Mouse (Mus musculus) cerebellum, adult 9-10 months (tissue): ENCODE measurements around the gene Plekha5.
A peak's percentile ranks its signal among the peaks of the same experiment; 100 is the strongest.
"Not testable (repeated sequence)": the region's sequence is repeated elsewhere in the genome, so short reads cannot be mapped to it uniquely, and the experiment has no call there.

Experiments used
- DNase-seq: peaks from one replicate; pipeline ENCODE4 v3.0.0; 2022

The Plekha5 gene

DNA sequence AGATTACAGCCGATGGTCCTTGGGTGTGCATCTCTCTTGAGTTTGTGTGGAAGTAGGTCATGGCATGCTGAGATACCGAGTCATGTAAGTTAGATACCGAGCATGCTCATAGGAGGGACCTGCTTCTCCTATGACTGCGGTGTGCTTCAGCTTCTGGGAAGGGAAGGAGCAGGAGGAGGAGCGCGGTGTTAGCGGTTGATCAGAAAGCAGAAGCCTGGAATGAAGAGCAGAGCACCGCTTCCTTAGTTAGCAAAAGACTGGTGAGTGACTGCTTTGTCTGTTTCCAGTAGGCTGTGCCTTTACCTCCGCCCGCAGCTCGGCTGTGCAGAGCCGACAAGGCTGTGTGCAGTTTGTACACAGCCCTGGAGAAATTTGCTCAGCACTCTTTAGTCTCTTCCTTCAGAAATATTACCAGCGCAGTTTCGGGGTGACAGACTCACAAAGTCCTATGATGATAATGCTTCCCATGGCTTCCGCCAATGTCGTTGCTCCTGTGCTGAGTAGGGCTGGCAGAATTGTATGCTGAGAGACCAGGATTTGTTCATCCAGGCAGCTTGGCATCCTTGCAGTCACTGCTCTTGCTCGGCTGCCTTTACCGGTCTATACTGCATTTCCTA lies 67.2 kb downstream of the Plekha5 start:
- peak; percentile 84 for DNase-seq

DNA sequence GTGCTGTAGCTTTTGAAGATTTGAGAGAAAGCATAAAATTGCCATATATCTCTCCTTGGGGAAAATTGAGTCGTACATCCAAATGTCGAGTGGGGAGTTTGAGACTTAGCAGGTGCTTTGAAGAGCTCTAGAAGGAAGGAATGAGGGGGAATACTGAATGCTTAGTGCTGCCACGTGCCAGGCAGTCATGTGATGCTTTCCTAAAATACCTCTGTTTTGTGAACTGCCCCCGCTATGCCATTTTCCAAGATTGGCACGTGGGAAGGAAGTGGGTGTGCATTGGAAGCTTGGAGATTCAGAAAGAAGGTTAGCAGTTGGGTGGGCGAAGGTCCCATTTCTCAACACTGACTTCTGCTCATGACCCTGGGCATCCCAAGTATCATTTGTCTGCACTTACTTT lies 68.2 kb downstream of the Plekha5 start:
- DNase-seq = peak; percentile 67

DNA sequence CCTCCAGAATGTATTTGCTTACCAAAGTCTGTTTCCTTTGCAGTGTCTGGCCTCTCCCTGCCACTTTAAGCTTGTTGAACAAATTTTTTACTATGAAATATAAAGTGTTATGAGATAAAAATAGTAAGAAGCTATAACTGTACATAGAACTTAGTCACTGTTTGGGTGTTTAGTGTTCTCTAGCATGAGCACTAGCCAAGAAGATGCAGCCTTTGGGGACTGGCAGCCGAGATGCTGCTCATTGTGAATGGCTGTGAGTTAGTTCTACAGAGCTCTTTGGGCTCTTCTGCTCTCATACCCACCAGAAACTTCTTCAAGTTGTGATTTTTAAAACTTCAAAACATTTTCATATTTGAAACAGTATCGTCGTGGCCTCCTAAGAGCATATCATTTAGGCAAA lies 74.2 kb downstream of the Plekha5 start:
- DNase-seq = no peak

DNA sequence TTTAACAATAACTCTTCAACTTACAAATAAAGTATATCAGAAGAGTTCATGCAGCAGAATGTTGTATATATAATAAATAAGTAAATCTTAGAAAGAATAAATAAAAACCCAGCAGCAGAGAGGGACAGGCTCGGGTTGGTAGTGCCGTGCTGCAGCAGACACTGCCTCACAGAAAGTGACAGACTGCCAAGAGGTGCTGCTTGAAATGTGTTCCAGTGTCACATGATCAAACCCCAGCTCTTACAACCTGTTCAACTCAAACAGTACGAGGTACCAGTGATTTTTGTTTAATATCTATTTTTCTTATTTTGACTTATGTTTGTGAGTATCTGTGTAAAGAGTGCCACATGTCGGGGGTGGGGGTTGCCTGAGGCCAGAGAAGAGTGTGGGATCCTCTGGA lies 75.1 kb downstream of the Plekha5 start:
- DNase-seq = peak; percentile 75

DNA sequence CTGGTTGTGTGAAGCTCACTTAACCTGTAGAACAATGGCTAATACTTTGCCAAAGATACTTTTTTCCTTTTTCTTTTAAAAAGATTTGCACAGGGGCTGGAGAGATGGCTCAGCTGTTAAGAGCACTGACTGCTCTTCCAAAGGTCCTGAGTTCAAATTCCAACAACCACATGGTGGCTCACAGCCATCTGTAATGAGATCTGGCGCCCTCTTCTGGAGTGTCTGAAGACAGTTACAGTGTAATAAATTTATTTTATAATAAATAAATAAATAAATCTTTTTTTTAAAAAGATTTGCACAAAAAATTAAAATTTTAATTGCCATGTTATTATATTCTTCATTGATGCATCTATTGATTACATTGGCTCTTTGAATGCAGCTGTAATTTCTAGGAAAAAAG lies 77.0 kb downstream of the Plekha5 start:
- DNase-seq = not testable (repeated sequence)

DNA sequence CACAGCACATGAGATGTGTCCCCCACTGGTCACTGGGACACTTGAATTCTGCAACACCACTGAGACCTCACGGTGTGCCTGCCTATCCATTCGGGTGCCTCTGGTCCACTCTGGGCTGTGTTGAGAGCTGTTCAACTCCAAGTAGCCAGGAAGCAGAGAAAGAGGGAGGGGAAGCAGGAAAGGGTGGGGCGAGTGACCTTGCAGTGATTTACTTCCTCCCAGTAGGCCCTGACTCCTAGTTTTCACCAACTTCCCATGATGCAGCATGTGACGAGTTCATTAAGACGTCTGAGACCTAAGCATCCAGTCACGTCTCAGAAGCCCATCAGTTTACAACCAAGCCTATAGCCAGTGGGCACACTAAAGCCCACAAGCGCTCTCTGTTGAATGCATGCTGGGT lies 78.0 kb downstream of the Plekha5 start:
- no peak for DNase-seq

DNA sequence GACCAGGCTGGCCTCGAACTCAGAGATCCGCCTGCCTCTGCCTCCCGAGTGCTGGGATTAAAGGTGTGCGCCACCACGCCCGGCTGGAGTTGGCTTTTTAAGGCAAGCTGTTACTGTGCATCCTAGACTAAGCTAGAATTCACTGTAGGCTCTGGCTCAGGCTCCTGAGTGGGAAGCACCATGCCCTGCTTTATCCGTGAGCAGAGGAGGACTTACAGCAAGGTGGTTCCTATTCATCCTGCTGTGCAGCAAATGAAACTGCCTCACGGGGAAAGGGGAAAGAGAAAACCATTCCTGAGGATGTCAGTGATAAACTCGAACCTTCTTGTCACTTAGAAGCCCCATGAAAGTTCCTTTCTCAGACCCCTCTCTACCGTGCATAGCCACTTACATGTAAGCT lies 80.9 kb downstream of the Plekha5 start:
- DNase-seq = no peak

DNA sequence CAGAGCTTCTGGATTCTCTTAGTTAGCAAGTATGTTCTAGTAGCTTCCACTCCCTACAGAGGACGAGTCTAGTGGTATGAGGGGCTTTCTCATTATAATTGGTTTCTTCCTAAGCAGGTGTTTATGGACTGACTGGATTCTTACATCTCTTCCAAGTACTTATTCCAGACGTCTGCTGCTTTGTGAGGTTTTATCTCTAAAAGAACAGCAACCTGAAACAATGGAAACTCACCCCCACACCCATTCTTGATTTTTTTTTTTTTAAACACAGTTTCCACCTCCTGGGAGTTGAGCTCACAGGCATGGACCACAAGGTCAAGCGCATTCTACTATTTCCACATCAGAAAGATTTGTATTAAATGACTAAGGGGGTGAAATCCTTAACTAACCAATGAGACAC lies 83.8 kb downstream of the Plekha5 start:
- no peak for DNase-seq

DNA sequence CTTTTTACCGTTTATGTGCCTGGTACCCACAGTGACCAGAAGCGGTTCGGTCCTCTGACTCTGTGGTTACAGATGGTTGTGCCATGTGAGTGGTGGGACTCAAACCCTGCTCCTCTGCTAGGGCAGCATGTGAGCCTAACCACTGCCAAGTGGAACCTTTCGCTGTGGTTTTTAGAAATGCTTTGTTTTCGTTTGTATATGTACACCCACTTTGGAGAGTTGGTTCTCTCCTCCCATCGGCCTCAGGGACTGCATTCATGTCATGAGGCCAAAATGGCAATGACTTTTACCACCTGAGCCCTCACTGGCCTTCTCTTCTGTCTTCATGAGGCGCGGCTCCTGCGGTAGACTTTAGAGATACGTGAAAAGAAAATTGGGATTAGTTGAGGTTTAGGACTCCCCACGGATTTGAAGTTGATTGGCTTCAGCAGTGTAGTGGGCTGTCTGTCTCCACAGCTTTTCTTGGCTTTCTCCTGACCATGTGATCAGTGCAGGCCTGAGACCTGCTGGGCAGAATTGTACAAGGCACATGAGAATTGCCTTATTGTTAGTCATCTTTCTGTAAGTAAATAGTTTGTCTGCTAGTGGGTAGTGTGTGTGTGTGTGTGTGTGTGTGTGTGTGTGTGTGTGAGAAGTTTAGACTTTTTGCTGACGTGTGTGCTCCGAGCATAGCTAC lies 84.8 kb downstream of the Plekha5 start:
- no peak for DNase-seq

DNA sequence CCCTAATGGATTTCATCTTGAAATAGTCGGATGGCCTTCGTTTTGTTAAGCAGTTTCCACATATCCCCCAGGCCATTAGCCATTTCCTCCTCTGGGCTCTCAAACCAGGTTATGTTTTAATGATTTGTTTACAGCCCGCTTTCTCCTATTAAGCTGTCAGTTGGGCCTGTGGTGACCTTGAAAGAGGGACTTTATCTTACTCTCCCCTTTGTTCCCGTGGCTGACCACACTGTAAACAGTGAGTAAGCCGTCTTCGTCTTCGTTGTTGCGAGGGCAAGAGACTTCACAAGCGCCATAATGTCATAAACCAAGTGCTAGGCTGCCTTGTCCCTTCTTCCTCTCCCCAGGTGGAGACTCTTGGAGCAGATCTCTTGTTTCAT lies 85.3 kb downstream of the Plekha5 start:
- no peak for DNase-seq

DNA sequence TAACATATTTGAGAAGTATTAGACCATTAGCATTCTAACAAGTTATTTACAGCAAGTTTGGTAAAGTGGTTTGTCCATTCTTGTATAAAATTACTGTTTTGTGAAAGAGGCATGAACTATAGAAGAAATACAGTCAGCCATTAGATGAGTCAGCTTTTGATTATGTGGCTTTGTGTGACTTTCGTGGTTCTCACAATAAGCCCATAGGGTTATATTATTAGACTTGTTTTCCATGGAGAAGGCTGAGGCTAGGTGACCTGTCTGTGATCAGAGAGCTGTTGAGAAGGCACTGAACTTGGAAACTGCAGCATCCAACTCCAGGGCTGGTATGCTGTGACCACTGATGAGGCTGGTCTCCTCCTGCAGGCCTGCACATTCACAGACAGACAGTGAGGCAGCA lies 88.2 kb downstream of the Plekha5 start:
- no peak for DNase-seq

DNA sequence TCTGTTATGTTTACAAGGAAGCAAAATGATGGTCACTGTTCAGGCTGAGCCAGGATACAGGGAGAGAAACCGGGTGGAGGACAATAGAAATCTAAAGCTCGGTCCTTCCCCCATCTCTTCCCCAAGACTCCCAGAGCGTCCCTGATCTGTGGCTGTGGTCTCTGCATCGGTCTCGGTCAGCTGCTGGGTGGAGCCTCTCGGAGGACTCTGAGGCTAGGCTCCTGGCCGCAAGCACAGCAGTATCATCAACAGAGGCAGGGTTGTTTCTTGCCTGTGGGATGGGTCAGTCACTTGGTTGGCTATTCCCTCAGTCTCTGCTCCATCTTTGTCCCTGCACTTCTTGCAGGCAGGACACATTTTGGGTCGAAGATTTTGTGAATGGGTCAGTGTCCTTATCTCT lies 88.6 kb downstream of the Plekha5 start:
- no peak for DNase-seq

DNA sequence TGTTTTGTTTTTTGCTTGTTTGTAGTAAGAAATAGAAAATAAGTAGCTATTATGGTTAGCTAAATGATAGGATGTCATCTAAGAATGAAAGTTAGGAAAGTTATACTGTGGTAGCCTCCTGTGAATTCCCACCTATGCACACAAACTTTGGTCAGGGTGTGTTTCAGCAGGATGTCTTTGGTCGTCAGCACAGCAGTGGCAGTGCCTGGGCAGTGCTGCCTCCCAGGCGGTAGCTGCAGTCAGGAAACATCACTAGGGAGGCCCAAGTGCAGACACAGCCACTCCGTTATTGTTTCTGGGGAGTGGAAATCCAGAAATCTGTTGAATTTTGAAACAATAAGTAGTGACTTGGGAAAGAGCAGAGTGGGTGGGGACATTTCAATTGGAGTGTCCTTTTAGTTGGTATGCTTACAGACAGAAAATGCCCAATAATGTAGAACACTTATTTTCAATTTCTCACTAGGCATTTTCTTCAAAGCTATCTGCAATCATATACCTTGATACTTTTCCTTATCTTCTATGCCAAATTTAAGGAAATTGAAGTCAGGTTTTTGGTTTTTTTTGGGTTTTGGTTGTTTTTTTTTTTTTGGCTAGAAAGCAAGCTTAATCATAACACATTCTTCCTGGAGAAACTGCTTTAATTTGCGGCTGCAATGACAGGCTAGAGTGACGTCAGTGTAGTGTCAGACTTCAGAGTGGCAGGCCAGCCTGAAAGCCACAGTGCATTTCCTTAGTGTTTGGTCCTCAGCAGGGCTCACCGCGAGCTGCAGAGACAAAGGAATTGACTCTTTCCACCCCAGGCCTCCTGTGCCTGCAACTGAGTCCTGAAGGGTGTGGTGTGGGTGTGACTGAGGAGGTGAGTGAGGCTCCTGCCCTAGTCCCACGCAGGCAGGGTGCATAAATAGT lies 90.6 kb downstream of the Plekha5 start:
- DNase-seq = peak; percentile 39

DNA sequence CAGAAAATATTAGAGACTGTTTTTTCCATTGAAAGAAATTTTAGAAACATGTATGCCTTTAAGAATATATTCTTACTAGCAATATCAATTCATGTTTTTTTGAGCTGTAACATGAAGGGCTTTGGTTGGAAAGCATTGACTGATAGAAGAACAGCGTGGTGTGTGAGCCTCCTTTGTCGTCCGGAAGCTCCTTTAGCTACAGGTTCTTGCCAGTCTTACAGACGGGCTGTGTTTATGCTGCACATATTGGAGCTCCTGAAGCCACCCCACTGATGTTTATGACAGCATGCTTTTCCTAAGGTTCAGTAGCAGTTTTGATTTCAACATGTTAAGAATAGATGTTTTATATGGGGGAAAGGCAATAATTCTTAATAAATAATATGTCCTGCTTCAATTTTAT lies 91.7 kb downstream of the Plekha5 start:
- DNase-seq = no peak

DNA sequence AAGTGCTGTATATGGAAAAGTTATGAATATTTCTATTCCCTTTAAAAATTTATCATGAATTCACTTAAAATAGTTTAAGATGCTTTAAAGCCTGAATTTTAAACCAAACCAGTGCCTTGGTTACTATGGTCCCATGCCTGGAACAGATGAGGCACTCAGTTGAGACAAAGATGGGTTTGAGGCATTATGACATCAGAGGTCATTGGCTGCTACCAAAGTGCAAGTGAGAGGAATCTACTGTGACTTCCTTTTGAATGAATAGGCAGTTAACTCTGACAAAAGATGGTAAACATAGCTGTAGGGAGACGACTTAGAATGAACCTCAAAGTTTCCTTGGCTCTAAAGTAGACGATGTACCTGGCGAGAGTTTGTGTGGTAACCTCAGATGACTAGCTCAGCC lies 92.3 kb downstream of the Plekha5 start:
- DNase-seq = no peak

DNA sequence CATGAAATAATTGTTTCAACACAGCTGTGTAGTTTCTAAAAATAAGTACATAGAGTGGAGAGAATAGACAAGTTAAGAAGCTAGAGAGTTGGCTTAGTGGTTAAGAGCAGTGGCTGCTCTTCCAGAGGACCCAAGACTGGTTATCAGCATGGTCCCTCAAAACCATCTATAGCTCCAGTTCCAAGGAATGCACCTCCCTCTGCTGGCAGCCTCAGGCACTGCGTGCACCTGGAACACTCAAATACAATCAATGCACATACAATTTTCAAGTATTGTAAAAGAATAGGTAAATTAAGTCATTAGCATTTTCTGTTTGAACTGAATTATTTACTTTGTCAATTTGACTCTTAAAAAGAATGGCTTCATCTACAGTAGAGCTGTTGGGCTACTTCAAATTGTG lies 93.3 kb downstream of the Plekha5 start:
- no peak for DNase-seq

DNA sequence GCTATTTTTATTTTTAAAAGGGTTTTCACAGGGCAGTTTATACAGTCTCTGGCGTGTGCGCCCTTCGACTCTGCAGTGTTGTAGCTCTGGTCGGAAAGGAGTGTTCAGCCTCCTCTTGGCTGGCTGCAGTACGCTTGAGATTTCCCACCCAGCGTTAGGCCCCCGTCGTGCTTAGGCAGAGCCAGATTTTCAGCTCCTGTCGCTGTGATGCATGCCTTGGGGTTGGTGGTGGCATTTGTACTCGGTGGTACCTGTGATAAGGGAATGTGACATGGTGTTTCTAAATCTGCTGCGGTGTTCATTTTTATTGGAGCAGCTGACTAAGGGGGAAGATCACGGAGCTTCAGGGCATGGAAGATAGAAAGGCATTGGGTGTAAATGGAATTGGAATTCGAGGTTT lies 95.2 kb downstream of the Plekha5 start:
- DNase-seq = no peak

DNA sequence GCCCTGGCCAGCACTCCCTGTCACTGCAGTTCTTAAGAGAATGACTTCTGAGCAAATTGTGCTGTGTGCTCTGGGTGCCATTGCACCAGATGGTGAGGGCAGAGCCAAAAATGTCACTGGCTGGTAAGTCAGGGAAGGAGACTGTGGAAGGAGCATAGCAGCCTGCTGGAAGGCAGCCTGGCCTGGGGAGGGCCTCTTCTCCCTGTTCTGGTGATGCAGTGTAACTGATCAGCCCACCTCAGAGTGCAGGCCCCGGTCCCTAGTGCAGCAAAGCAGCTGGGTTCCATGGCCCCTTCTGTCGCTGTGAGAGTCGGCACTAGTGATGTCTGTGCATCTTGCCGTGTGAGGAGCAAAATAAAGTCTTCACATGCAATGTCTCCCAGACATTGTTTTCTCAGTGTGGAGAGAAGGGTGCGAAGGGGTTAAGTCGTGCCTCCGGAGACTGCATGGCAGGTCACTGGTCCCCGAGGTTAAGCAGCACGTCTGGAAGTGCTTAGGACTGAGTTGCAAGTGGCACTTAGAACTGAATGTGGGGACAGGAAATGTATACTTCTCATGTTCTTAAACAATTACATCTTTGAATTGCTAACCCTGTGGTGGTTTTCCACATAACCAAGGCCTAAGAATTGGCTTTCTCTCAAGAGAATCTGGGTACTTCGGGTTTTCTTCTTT lies 95.8 kb downstream of the Plekha5 start:
- DNase-seq = peak; percentile 91

DNA sequence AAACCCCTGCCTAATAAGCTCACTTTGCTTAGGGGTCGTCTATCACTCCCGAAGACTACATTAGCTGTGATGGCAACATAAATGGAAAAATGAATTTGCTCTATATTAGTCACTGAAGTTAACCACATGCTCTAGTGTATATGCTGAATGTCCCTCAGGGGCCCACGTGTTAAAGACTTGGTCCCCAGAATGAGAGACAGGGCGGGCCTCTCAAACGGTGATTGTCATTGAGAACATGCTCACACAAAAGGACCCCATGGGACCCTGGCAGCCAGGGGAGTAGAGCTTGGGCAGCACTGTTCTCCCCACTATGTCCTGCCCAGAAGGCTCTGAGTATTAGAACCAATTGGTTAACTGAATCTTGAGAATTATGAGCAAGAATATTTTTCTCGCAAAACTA lies 97.1 kb downstream of the Plekha5 start:
- DNase-seq = no peak

DNA sequence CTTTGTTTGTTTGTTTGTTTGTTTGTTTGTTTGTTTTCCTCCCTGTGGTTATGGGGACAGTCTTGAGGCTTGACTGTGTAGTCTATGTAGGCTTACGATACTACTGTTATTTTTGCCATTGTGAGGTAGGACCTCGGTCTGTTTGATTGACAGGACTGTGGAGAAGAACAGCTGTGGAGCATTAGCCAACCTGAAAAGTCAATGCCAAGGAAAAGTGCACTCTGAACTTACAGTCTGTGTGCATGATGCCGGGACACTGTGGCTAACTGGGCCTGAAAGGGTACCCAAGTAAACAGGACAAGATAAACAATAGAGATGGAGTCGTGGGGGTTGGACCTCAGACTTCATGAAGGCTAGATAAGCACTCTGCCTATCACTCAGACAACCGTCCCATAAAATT lies 98.0 kb downstream of the Plekha5 start:
- DNase-seq = no peak

DNA sequence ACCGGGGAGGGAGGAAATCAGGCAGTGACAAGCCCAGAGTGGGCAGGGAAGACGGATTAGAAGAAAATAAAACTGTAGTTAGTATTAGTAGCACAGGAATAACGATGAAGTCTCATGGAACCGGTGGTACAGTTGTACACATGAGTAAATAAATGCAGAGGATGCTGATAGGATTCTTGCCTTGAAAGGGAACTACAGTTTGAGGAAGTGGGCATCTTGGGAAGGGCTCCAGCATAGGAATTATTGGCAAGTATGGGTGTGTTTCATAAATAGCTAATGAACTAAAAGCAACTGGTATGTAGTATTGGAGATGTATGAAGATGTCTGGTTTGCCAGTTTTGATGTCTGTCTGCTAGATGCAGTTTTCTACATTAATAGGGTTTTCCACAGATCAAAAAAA lies 99.7 kb downstream of the Plekha5 start:
- no peak for DNase-seq

DNA sequence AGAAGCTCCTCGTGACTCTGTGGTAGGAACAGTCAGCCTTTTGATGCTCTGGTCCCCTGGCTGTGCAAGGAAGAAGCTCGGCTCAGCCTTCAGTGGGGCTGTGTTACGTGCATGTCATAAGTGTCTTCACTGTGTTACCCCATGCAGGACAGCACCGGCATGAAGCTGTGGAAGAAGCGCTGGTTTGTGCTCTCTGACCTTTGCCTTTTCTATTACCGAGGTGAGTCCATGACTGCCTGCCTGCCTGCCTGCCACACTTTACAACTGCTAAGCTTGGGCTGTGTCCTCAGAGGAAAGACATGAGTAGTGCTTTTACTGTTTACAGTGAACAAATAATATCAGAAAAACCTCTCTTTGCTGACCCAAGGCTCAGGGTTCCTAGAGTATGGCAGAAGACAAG lies 104.6 kb downstream of the Plekha5 start:
- DNase-seq = no peak

DNA sequence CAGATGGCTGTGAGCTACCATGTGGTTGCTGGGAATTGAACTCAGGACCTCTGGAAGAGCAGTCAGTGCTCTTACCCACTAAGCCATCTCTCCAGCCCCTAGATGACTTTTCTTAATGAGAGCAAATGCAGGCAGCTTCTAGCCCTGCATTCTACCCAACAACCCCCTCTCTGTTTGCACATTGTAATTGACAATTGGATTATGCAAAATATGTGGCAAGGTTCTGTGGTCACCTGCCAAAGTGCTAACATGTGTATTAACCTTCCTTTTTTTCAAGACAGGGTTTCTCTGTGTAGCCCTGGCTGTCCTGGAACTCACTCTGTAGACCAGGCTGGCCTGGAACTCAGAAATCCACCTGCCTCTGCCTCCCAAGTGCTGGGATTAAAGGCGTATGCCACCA lies 109.0 kb downstream of the Plekha5 start:
- not testable (repeated sequence) for DNase-seq

DNA sequence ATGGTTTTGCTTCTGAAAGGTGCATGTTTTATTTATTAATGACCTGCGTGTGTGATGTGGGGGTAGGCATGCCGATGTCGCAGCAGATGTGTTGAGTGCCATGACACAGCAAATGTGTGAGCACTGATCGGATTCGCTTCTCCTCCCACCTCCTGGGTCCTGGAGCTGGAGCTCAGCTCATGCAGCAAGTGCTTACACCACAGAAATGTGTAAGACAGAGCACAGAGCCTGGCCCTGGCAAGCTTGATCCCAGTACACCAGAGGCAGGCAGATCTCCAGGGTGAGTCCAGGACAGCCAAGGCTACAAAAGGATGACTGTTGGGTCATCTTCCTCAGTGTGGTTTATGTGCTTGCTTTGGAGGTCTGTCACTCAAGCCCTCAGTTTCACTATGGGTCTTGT lies 109.8 kb downstream of the Plekha5 start:
- no peak for DNase-seq
